Mouse (Mus musculus) myocyte (in vitro differentiated cells): ENCODE data around the gene Mutyh.

Experiments used
- CEBPB ChIP-seq: IDR thresholded peaks from 2 replicates; pipeline ENCODE4 v1.6.1; 2011; ENCODE audit warnings: mild to moderate bottlenecking, moderate library complexity; ENCODE audit not compliant: poor library complexity, insufficient read depth, severe bottlenecking
- E2F4 ChIP-seq: IDR thresholded peaks from one replicate; pipeline ENCODE4 v1.6.1; 2011; ENCODE audit warnings: mild to moderate bottlenecking, control low read depth, moderate library complexity; ENCODE audit not compliant: insufficient read depth
- MAX ChIP-seq: IDR thresholded peaks from one replicate; pipeline ENCODE4 v1.6.1; 2011; ENCODE audit warnings: low read depth, mild to moderate bottlenecking, control low read depth
- MYOG ChIP-seq, 3 experiments: IDR thresholded peaks; one replicate each; pipeline ENCODE4 v1.6.1; 2011; ENCODE audit warnings: control low read depth in 2 of 3, low read depth in 2 of 3, mild to moderate bottlenecking in 2 of 3; ENCODE audit not compliant: insufficient read length in 2 of 3, control insufficient read depth in 1 of 3, insufficient read depth in 1 of 3
- POLR2A ChIP-seq: IDR thresholded peaks from one replicate; pipeline ENCODE4 v1.6.1; 2011; ENCODE audit warnings: low read depth, mild to moderate bottlenecking, control low read depth, moderate library complexity; ENCODE audit not compliant: insufficient read length
- POLR2AphosphoS2 ChIP-seq: IDR thresholded peaks from one replicate; pipeline ENCODE4 v1.6.1; 2011; ENCODE audit warnings: low read depth, control low read depth; ENCODE audit not compliant: insufficient read length
- SRF ChIP-seq: IDR thresholded peaks from one replicate; pipeline ENCODE4 v1.6.1; 2011; ENCODE audit warnings: low read depth; ENCODE audit not compliant: control insufficient read depth, insufficient read length
- TCF12 ChIP-seq: IDR thresholded peaks from one replicate; pipeline ENCODE4 v1.6.1; 2011; ENCODE audit warnings: mild to moderate bottlenecking, control low read depth; ENCODE audit not compliant: poor library complexity, insufficient read depth, severe bottlenecking
- USF1 ChIP-seq: IDR thresholded peaks from one replicate; pipeline ENCODE4 v1.6.1; 2011; ENCODE audit warnings: low read depth, mild to moderate bottlenecking, control low read depth, moderate library complexity

DNA sequence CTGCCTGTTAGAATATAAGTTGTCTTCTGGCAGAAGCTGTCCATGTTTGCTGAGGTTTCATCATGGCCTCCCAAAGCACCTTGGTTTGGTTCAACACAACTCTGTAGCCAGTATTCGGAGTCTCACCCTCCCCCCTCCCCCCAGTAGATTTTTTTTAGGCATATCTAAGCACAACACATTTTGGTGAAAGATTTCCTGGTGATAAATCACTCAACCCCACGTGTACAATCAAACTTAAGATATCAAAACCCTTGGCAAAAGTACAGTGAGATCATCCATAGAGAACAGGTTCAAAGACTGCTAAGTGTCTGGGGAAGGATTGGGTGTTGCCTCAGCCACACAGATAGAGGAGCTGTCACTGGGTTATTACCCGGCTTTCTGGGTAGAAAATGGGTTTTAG, 3.5 kb downstream of the Mutyh start:
- TF ChIP-seq USF1 (no peak), POLR2A (no peak), E2F4 (no peak), POLR2AphosphoS2 (no peak), MAX (no peak), TCF12 (no peak), CEBPB (no peak), SRF (no peak), MYOG (IDR thresholded peaks at IDR 0.05; ENCODE audit: control insufficient read depth in 1 of 3, insufficient read depth in 1 of 3, insufficient read length in 2 of 3, low read depth in 2 of 3) (no peak)
